Mouse (Mus musculus) lung, postnatal 10 days (tissue): ENCODE results near the gene Tecr.
A peak's percentile ranks its signal among the peaks of the same experiment; 100 is the strongest.
"Not testable (repeated sequence)": the region's sequence is repeated elsewhere in the genome, so short reads cannot be mapped to it uniquely, and the experiment has no call there.

ENCODE experiments used
- DNase-seq: peaks from one replicate; pipeline ENCODE4 v3.0.0; 2021

Gene Tecr

GRCm38 (mm10) chr8:83578131-83579055, 29.4 kb downstream of the Tecr start:
- no peak for DNase-seq

- peak; percentile 35 for DNase-seq
Measured at GRCm38 (mm10) chr8:83577384-83577791, 30.4 kb downstream of the Tecr start.

DNA sequence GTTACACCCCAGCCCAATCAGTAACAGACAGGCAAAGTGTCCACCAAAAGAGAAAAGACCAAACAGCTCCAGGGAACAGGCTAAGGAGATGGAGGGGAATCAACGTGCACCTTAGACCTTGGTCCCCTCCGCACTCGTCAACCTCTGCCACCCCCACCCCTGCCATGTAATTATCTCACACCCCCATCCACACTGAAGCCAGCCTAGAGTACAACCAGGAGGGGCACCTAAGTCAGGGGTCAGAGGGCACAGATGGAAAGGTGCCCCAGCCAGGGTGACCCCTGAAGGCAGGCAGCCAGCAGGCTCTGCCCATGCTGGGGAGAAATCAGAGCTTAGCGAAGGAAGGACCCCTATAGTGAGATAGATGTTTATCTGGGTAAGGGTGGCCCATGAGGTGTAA, 30.9 kb downstream of the Tecr start:
- peak; percentile 1 for DNase-seq

DNA sequence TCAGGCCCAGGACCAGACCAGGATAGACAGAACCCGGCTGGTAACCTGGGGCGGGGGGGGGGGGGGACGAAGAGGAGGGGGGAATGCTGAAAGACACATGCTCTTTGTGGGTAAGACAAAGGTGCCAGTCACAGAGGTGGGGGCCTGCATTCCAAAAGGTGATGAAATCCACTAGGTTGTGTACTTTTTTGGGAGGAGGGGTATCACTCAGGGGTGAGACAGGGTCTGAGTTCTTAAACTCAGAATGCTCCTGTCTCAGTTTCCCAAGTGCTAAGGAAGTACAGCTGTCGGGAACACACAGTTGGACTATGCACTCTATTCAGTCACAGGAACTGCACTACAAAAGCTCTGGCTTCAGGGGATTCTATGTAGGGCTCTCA, 31.3 kb downstream of the Tecr start:
- no peak for DNase-seq

GRCm38 (mm10) chr8:83575561-83576515, 31.9 kb downstream of the Tecr start:
- peak; percentile 1 for DNase-seq

DNA sequence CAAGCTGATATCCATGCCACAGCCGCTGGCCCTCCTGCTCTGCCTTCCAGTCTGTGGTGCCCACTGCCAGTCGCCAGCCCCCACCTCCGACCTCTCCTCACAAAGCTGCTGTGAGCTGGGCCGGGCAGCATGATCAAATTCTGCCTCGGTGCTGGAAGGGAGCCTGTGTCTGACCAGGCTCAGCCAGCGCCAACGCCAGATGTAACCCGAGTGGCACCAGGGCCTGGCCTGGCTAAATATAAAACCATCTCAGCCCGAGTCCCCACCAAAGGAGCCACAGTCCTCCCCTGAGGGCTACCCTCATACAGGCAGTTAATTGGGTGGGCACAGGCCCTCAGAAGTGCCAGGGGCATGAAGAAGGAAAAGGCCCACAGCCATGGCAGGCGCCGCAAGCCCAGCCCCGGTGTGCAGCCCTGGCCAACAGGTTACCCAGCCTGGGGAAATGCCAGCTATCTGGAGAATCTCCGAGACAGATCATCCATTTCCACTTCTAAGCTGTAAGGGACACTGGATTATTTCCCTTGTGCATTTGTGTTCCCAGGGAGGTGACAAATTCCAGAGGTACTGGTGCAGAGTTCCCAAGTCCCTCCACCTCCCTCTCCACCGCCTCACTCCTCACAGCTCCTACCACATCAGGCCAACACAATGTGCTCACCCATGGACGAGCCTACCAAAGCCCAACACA, 33.0 kb downstream of the Tecr start:
- peak; percentile 1 for DNase-seq

DNA sequence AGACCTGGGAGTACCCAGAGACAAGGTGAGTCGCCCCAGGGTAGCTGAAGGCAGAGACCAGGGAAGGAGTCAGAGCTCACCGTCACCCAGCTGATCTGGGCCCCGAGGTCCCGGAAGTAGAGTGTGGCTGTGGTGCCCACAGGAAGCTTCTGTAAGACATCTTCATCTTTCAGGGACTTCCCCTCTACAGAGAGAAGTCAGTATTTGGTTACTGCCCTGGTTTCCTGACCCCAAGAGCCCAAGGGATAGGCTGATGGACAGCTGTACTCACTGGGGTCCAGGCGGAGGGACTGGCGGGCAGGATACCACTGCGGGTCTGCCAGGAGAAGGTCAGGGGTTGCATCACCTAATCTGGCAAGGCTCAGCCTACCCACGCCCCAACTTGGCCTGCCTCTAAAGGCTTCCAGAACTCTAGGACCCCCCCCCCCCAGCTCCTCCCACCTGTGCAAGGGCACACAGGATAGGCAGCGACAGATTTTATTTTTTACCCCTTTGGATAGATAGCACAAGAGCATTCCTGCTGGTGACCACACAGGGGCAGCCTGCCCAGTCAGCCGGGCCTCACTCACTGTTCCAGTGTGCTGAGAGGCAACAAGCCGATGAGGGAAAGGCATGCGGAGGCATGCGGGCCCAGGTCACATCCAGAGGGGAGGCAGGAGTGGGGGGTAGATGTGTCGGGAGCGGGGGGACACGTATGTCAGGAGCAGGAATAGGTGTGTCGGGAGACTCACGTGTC, 34.5 kb downstream of the Tecr start:
- no peak for DNase-seq

- DNase-seq = no peak
Measured at GRCm38 (mm10) chr8:83572246-83572812, 35.4 kb downstream of the Tecr start.

DNA sequence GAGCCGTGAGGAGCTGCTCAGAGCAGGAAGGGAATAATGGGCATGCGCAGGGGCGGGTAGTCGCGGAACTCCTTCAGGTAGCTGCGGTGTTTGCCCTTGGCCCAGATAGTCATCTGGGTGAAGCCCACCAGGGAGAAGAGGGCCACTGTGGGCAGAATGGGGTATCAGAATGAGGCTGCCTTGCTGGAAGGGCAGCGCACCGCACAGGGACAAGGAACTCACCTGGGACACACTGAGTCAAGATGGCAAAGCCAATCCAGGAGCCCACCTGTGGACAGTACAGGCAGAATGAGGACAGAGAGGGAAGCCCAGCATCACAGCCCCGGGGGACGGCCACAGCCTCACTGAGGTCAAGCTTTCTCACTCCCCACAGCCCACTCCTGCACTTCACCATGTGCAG, 36.0 kb downstream of the Tecr start:
- DNase-seq = no peak

GRCm38 (mm10) chr8:83571001-83571340, 36.8 kb downstream of the Tecr start:
- DNase-seq = not testable (repeated sequence)

DNA sequence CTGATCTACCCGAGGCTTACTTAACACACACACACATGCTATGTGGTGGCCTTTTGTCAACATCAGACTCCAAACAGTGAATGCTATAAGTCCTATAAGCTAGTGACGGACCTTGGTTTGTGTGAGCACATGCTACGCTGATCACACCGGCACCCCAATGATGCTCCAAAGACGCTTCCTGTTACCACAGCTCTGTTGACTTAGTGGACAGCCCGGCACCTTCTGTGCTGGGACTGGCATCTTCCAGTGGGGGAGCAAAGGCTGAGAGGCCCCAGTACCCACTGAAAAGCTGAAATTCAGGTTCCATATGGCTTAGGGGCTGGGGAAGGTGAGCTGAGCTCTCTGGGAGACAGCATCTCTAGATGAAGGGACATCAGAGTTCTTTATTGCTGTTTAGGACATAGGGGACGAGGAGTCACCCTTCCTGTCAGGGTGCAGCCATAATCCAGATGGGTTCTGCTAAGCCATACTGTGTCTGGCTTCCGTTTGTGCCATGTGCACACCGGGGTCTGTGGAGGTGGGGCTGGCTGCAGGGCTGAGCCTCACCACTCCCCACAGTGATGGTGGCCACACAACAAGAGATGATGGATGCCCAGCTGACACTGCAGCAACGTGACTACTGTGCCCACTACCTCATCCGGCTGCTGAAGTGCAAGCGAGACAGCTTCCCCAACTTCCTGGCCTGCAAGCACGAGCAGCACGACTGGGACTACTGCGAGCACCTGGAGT, 37.3 kb downstream of the Tecr start:
- DNase-seq = no peak

GRCm38 (mm10) chr8:83569165-83569564, 38.6 kb downstream of the Tecr start:
- no peak for DNase-seq

- DNase-seq = no peak
Measured at GRCm38 (mm10) chr8:83568755-83569154, 39.0 kb downstream of the Tecr start.

DNA sequence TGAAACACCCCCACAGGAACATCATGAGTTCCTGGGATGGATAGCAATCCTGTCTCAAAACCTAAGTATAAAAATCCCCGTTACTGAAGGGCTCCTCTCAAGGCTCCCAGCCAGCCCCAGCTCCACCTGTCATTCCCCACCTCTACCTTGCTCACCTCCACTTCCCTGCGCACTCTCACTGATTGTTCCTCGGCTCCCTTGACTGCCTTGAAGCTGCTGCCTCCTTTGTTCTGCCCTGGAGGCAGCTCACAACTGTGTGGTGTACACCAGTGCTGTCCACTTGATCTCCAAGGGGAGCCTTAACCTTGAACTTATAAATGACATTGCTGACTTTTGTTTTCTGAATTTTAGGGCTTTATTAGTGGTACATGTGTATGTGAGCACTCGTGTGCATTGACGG, 39.6 kb downstream of the Tecr start:
- no peak for DNase-seq

GRCm38 (mm10) chr8:83567668-83568067, 40.1 kb downstream of the Tecr start:
- DNase-seq = no peak

- peak; percentile 97 for DNase-seq
Measured at GRCm38 (mm10) chr8:83566469-83567395, 41.0 kb downstream of the Tecr start, which contains the start of gene Ndufb7. Gene Ndufb7 (plus strand): TSS chr8:83566671.

- DNase-seq = no peak
Measured at GRCm38 (mm10) chr8:83565731-83566375, 41.9 kb downstream of the Tecr start.

DNA sequence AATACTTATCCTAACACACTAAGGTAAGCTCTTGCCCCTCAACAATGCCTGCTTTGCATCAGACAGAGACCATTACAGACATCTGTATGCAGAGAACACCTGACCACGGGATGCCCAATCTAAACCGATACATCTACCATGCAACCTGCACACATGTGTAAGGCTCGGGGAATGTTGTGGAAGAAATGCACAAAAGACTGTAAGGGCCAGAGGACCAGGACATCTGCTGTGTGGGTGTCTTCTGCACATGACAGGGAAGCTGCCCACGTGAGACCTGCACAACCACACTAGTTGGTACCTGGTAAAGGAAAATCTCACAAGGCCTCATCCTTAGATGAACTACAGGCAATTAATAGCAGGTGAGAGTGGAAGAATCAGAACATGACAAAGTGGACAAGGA, 44.5 kb downstream of the Tecr start:
- no peak for DNase-seq

GRCm38 (mm10) chr8:83562669-83563068, 45.1 kb downstream of the Tecr start:
- DNase-seq = no peak

GRCm38 (mm10) chr8:83535736-83536135, 72.0 kb downstream of the Tecr start, which contains the start of gene Olfr370:
Gene Olfr370 (plus strand): TSS chr8:83535780.
- DNase-seq = no peak
